Mouse (Mus musculus) MEL (cell line): ENCODE results near the gene Prox2.

Experiments used
- POLR2A ChIP-seq, 2 experiments: IDR thresholded peaks; 2 replicates each; pipeline ENCODE4 v1.6.1; 2011 to 2012; ENCODE audit warnings: low read length in 2 of 2, mild to moderate bottlenecking in 2 of 2, control low read depth in 1 of 2, improper control_type of control experiment in 1 of 2, low read depth in 1 of 2, moderate library complexity in 1 of 2; ENCODE audit not compliant: control insufficient read depth in 1 of 2, insufficient read depth in 1 of 2, poor library complexity in 1 of 2
- RAD21 ChIP-seq: IDR thresholded peaks from 2 replicates; pipeline ENCODE4 v1.6.1; 2011; ENCODE audit warnings: mild to moderate bottlenecking, low read depth, low read length, improper control_type of control experiment

GRCm38 (mm10) chr12:85109426-85109825, 1.1 kb downstream of the Prox2 start:
- TF ChIP-seq RAD21: no peak
- no peak for TF ChIP-seq POLR2A (IDR thresholded peaks at IDR 0.05; ENCODE audit: control insufficient read depth in 1 of 2, insufficient read depth in 1 of 2, low read depth in 1 of 2, low read length in 2 of 2, poor library complexity in 1 of 2)
